Mouse (Mus musculus) erythroblast, embryonic 14.5 days (primary cell): ENCODE measurements around the gene Dennd4b. TPM values are rescaled to one million over a fixed set of nuclear protein-coding genes. Genes with fewer than 3 reads are reported as not detected.

ENCODE experiments used
- H3K27me3 ChIP-seq: 2 replicates; pipeline ENCODE4 v1.6.1; 2012; ENCODE audit warnings: inconsistent platforms; ENCODE audit not compliant: control insufficient read depth
- H3K36me3 ChIP-seq: 2 replicates; pipeline ENCODE4 v1.6.1; 2012; ENCODE audit warnings: mild to moderate bottlenecking, inconsistent platforms; ENCODE audit not compliant: control insufficient read depth
- H3K4me1 ChIP-seq: 2 replicates; pipeline ENCODE4 v1.6.1; 2012; ENCODE audit warnings: inconsistent platforms; ENCODE audit not compliant: control insufficient read depth
- H3K4me3 ChIP-seq: replicated peaks from 2 replicates; pipeline ENCODE3; 2012; ENCODE audit warnings: moderate library complexity, mild to moderate bottlenecking, inconsistent platforms
- H3K9me3 ChIP-seq: 2 replicates; pipeline ENCODE4 v1.6.1; 2012; ENCODE audit warnings: low read length, inconsistent platforms, mixed read lengths; ENCODE audit not compliant: control insufficient read depth
- GATA1 ChIP-seq: IDR thresholded peaks from 2 replicates; pipeline ENCODE4 v1.6.1; 2012; ENCODE audit warnings: low read length, inconsistent platforms, mixed read lengths
- TAL1 ChIP-seq: IDR thresholded peaks from 3 replicates; pipeline ENCODE4 v1.6.1; 2012; ENCODE audit warnings: low read length, inconsistent platforms, mixed read lengths
- polyA plus RNA-seq: library from polyadenylated mRNA; stranded (reverse); fragments of >175 nt; gene quantifications from 2 replicates; pipeline ENCODE4 v1.2.3, GENCODE M21; 2012

The Dennd4b gene
- polyA plus RNA-seq, 1 experiment = 1.1 TPM

- H3K27me3 ChIP-seq = no peaks in the 10 kb centered on the region
- H3K4me1 ChIP-seq = peaks cover 7% of the 10 kb centered on the region
- H3K4me3 ChIP-seq = no peak overlapping the region
- H3K9me3 ChIP-seq = no peaks in the 10 kb centered on the region
- TF ChIP-seq TAL1 = no peak
- TF ChIP-seq GATA1 = no peak
- peaks cover 3% of the 10 kb centered on the region for H3K36me3 ChIP-seq
Measured at GRCm38 (mm10) chr3:90323119-90323518, 58.1 kb downstream of the Dennd4b start.

Other genes starting within 250 kb of the Dennd4b start
- 0.43 and 0.89 TPM in 2 replicates for gene 4933434E20Rik, start 213.5 kb upstream of the Dennd4b start, polyA plus RNA-seq
- 11.0 and 11.4 TPM in 2 replicates for gene Ubap2l, start 212.6 kb upstream of the Dennd4b start, polyA plus RNA-seq
- gene Tpm3, start 192.5 kb upstream of the Dennd4b start, polyA plus RNA-seq = 9.6 and 11.8 TPM in 2 replicates
- gene Nup210l, start 161.1 kb upstream of the Dennd4b start, polyA plus RNA-seq = not detected in 2 replicates
- gene Rps27, start 51.5 kb upstream of the Dennd4b start, polyA plus RNA-seq = 25.9 and 30.7 TPM in 2 replicates
- gene Rab13, start 51.5 kb upstream of the Dennd4b start, polyA plus RNA-seq = 0.07 and 0.12 TPM in 2 replicates
- gene Jtb, start 33.6 kb upstream of the Dennd4b start, polyA plus RNA-seq = 3.9 and 4.3 TPM in 2 replicates
- gene Creb3l4, start 21.7 kb upstream of the Dennd4b start, polyA plus RNA-seq = not detected in 2 replicates
- gene Slc39a1, start 17.0 kb upstream of the Dennd4b start, polyA plus RNA-seq = 0.20 and 0.21 TPM in 2 replicates
- 2.9 and 3.3 TPM in 2 replicates for gene Crtc2, start 11.0 kb upstream of the Dennd4b start, polyA plus RNA-seq
- 0.37 and 0.40 TPM in 2 replicates for gene Gatad2b, start 28.0 kb downstream of the Dennd4b start, polyA plus RNA-seq
- gene Slc27a3, start 124.8 kb downstream of the Dennd4b start, polyA plus RNA-seq = 0.08 and 0.18 TPM in 2 replicates
- gene Ints3, start 168.4 kb downstream of the Dennd4b start, polyA plus RNA-seq = 1.7 and 2.2 TPM in 2 replicates
- 0.04 and 0.05 TPM in 2 replicates for gene Npr1, start 200.7 kb downstream of the Dennd4b start, polyA plus RNA-seq
- 1.1 and 1.6 TPM in 2 replicates for gene Ilf2, start 210.9 kb downstream of the Dennd4b start, polyA plus RNA-seq
- gene Snapin, start 225.8 kb downstream of the Dennd4b start, polyA plus RNA-seq = 0.11 and 0.14 TPM in 2 replicates
- 7.2 and 8.0 TPM in 2 replicates for gene Chtop, start 244.3 kb downstream of the Dennd4b start, polyA plus RNA-seq
- 0.15 and 0.23 TPM in 2 replicates for gene S100a1, start 249.2 kb downstream of the Dennd4b start, polyA plus RNA-seq
- gene S100a13, start 249.2 kb downstream of the Dennd4b start, polyA plus RNA-seq = 0.67 and 0.76 TPM in 2 replicates